In the genomic region with DNA sequence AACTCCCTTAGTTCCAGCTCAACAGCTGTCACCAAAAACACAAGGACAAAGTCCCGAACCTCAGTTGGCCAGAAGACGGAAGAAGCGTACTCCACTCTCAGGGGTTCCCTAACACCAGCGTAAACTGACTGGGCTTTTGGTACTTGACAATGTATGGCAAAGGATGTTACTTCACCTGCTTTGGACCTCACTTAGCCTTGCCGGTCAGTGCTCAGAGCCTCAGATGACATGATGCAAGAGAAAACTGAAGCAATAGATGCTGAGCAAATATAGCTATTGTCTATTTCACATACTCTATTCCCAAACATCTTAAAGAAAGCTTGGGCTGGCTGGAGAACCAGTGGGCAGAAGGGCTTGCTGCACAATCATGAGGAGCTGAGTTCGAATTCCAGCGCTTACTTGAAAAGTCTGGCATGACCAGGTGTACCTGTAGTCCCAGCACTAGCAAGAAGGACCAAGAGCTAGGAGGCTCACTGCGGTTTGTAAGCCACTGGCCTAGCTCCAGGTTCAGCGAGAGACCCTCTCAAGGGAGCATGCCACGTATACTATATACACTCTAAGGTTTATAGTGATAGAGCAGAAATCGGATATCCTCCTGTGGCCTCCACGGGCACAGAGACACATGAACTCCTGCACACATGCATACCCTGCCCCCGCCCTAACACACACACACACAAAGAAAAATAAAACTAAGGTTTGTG, we compare ENCODE assay signal across 29 mouse cellular contexts.
DNase-seq lines count a peak whose midpoint lies in the region; ATAC-seq and TF ChIP-seq lines count a peak whose summit lies in the region.
"Had no signal": no experiment of that assay in that cellular context is flagged by ENCODE, and none has a peak within 500 bp of the region (broad histone marks: within the 10 kb centered on the region; RNA-seq: fewer than 3 reads in every experiment).

No protein-coding gene starts in this region.

- peak; percentile 31 to 36 for DNase-seq in heart, adult 18-20 months
- DNase-seq in heart, postnatal 14 days: no peak
- DNase-seq in 416B (ENCODE audit: low read depth): peak; percentile 64
- DNase-seq in cerebellum, adult 11-12 months: no peak
- no peak for DNase-seq in frontal cortex, postnatal 36 days (ENCODE audit: low spot score in 2 of 2)
- DNase-seq: adrenal gland, postnatal 36 days; cerebellum, adult 8-10 months; cerebellum, postnatal 25 days; forebrain, postnatal 0 days; gastrocnemius, postnatal 10 days; kidney, adult 2 months; kidney, postnatal 36 days; liver, postnatal 0 days; midbrain, embryonic 14.5 days; spleen, adult 18-20 months; thymus, postnatal 14 days had no signal

- no peak overlapping the region for H3ac ChIP-seq in myocyte (ENCODE audit: control insufficient read depth, insufficient read length)

- H3K27me3 ChIP-seq in embryonic facial prominence, embryonic 12.5 days: no peaks in the 10 kb centered on the region
- peaks cover 7% of the 10 kb centered on the region for H3K27me3 ChIP-seq in myocyte (ENCODE audit: control insufficient read depth, insufficient read depth, insufficient read length)
- H3K27me3 ChIP-seq: embryonic facial prominence, embryonic 13.5 days; forebrain, embryonic 12.5 days; hindbrain, embryonic 15.5 days; limb, embryonic 13.5 days; neural tube, embryonic 15.5 days had no signal

- H3K9ac ChIP-seq in embryonic facial prominence, embryonic 12.5 days: no peak overlapping the region
- H3K9ac ChIP-seq: embryonic facial prominence, embryonic 13.5 days; forebrain, embryonic 12.5 days; forebrain, postnatal 0 days; hindbrain, embryonic 15.5 days; limb, embryonic 13.5 days; liver, postnatal 0 days; neural tube, embryonic 15.5 days had no signal

- no peak overlapping the region for H3K27ac ChIP-seq in embryonic facial prominence, embryonic 12.5 days
- H3K27ac ChIP-seq: embryonic facial prominence, embryonic 13.5 days; forebrain, embryonic 12.5 days; hindbrain, embryonic 10.5 days; hindbrain, embryonic 15.5 days; layer of hippocampus, adult 2 months; limb, embryonic 13.5 days; neural tube, embryonic 15.5 days had no signal

- no peak for TF ChIP-seq POLR2A in myocyte (IDR thresholded peaks at IDR 0.05; ENCODE audit: insufficient read length, low read depth)

- no peak overlapping the region for H3K4me3 ChIP-seq in embryonic facial prominence, embryonic 12.5 days
- no peak overlapping the region for H3K4me3 ChIP-seq in myocyte
- H3K4me3 ChIP-seq: embryonic facial prominence, embryonic 13.5 days; erythroblast, embryonic 14.5 days; forebrain, embryonic 12.5 days; hindbrain, embryonic 10.5 days; hindbrain, embryonic 15.5 days; layer of hippocampus, adult 2 months; limb, embryonic 13.5 days; neural tube, embryonic 15.5 days had no signal

- no peaks in the 10 kb centered on the region for H3K79me2 ChIP-seq in myocyte (ENCODE audit: control insufficient read depth, insufficient read depth)

- H3K36me3 ChIP-seq in embryonic facial prominence, embryonic 12.5 days: no peaks in the 10 kb centered on the region
- no peaks in the 10 kb centered on the region for H3K36me3 ChIP-seq in myocyte (ENCODE audit: control insufficient read depth, insufficient read depth)
- H3K36me3 ChIP-seq: embryonic facial prominence, embryonic 13.5 days; forebrain, embryonic 12.5 days; hindbrain, embryonic 10.5 days; hindbrain, embryonic 15.5 days; limb, embryonic 13.5 days; neural tube, embryonic 15.5 days had no signal

- peak; percentile 47; the same call in 1 of the 2 replicates for ATAC-seq in embryonic facial prominence, embryonic 12.5 days (ENCODE audit: insufficient number of reproducible peaks, insufficient read depth, low FRiP score, low TSS enrichment)
- ATAC-seq: CD4-positive, CD25-positive, alpha-beta regulatory T cell, adult 4 months; forebrain, postnatal 0 days; inflammation-experienced regulatory T-cells, adult 6 months; liver, postnatal 0 days had no signal

- peaks cover 9% of the 10 kb centered on the region; the same call in 1 of the 2 replicates for H3K4me1 ChIP-seq in embryonic facial prominence, embryonic 12.5 days
- H3K4me1 ChIP-seq: hindbrain, embryonic 15.5 days; neural tube, embryonic 15.5 days had no signal

- intact Hi-C loops in heart, postnatal 14 days (cut with DNase I): no loop called here

- no peaks in the 10 kb centered on the region for H3K9me3 ChIP-seq in embryonic facial prominence, embryonic 12.5 days
- H3K9me3 ChIP-seq: embryonic facial prominence, embryonic 13.5 days; forebrain, embryonic 12.5 days; hindbrain, embryonic 10.5 days; hindbrain, embryonic 15.5 days; limb, embryonic 13.5 days; neural tube, embryonic 15.5 days had no signal

- no peak overlapping the region for H3K4me2 ChIP-seq in embryonic facial prominence, embryonic 12.5 days (replicated peaks)
- peak overlapping the region; percentile 3 for H3K4me2 ChIP-seq in myocyte (ENCODE audit: low read depth)
- H3K4me2 ChIP-seq: embryonic facial prominence, embryonic 13.5 days; forebrain, embryonic 12.5 days; hindbrain, embryonic 15.5 days; limb, embryonic 13.5 days; liver, embryonic 11.5 days; neural tube, embryonic 15.5 days had no signal

- 79% methylated on average over 13 of the region's 13 CpGs for WGBS in embryonic facial prominence, embryonic 12.5 days

TF ChIP-seq in myocyte, 11 proteins besides CTCF, POLR2A, EP300 and RAD21:
- TF ChIP-seq SRF (IDR thresholded peaks at IDR 0.05; ENCODE audit: control insufficient read depth, insufficient read length, low read depth) (no peak), MYOG (IDR thresholded peaks at IDR 0.05; ENCODE audit: control insufficient read depth in 1 of 3, insufficient read depth in 1 of 3, insufficient read length in 2 of 3, low read depth in 2 of 3) (no peak), E2F4 (IDR thresholded peaks at IDR 0.05; ENCODE audit: insufficient read depth) (no peak), MYOD1 (IDR thresholded peaks at IDR 0.05; ENCODE audit: control insufficient read depth in 1 of 3, insufficient read length in 2 of 3, low read depth in 2 of 3) (no peak)

Comparison
In these comparisons a context has a peak if more than half of its experiments do, and no peak if none do; other contexts are left out.
1. DNase-seq: peak in heart, adult 18-20 months (2 of 2) and 416B (single experiment); none in heart, postnatal 14 days (0 of 2), cerebellum, adult 11-12 months (single experiment) and frontal cortex, postnatal 36 days (0 of 2).